Mouse (Mus musculus): ENCODE results near the gene Raet1e.
A peak's percentile ranks its signal among the peaks of the same experiment; 100 is the strongest.
"Not testable (repeated sequence)": the region's sequence is repeated elsewhere in the genome, so short reads cannot be mapped to it uniquely, and the experiment has no call there.

The Raet1e gene

GRCm38 (mm10) chr10:22158310-22158999 is at the start of gene Raet1e, which contains the start of gene H60b:
Gene Raet1e, plus strand, starts transcription at chr10:22158569.
Gene H60b, plus strand, starts transcription at chr10:22158586.
- not testable (repeated sequence) for DNase-seq (ENCODE audit: low spot score)

- DNase-seq (ENCODE audit: low spot score), result no peak
These were observed 17.6 kb upstream of the Raet1e start for GRCm38 (mm10) chr10:22140665-22141280.

GRCm38 (mm10) chr10:22142194-22142593 is 16.2 kb upstream of the Raet1e start:
- not testable (repeated sequence) for DNase-seq (ENCODE audit: low spot score)

- DNase-seq (ENCODE audit: low spot score), result no peak
These were observed 15.4 kb upstream of the Raet1e start for GRCm38 (mm10) chr10:22142926-22143325.

- peak; percentile 37 for DNase-seq (ENCODE audit: low spot score)
These were observed 9.8 kb upstream of the Raet1e start for GRCm38 (mm10) chr10:22148441-22149072.

- no peak for DNase-seq (ENCODE audit: low spot score)
These were observed 9.2 kb upstream of the Raet1e start, which contains the start of gene E030030I06Rik for GRCm38 (mm10) chr10:22149073-22149690. Gene E030030I06Rik, minus strand, starts transcription at chr10:22149270.

GRCm38 (mm10) chr10:22149691-22150465 is 8.5 kb upstream of the Raet1e start:
- no peak for DNase-seq (ENCODE audit: low spot score)

- no peak for DNase-seq (ENCODE audit: low spot score)
These were observed 7.8 kb upstream of the Raet1e start for GRCm38 (mm10) chr10:22150593-22150992.

- not testable (repeated sequence) for DNase-seq (ENCODE audit: low spot score)
These were observed 7.1 kb upstream of the Raet1e start for GRCm38 (mm10) chr10:22151056-22151862.

GRCm38 (mm10) chr10:22151863-22152640 is 6.3 kb upstream of the Raet1e start:
- not testable (repeated sequence) for DNase-seq (ENCODE audit: low spot score)

GRCm38 (mm10) chr10:22153147-22153690 is 5.2 kb upstream of the Raet1e start:
- not testable (repeated sequence) for DNase-seq (ENCODE audit: low spot score)

GRCm38 (mm10) chr10:22154127-22154526 is 4.2 kb upstream of the Raet1e start:
- not testable (repeated sequence) for DNase-seq (ENCODE audit: low spot score)

GRCm38 (mm10) chr10:22154871-22155799 is 3.2 kb upstream of the Raet1e start:
- DNase-seq (ENCODE audit: low spot score), result no peak

- no peak for DNase-seq (ENCODE audit: low spot score)
These were observed 777 bp downstream of the Raet1e start for GRCm38 (mm10) chr10:22159131-22159561.

GRCm38 (mm10) chr10:22159581-22160140 is 1.3 kb downstream of the Raet1e start:
- DNase-seq (ENCODE audit: low spot score), result no peak

- DNase-seq (ENCODE audit: low spot score), result not testable (repeated sequence)
These were observed 4.9 kb downstream of the Raet1e start for GRCm38 (mm10) chr10:22163279-22163678.

GRCm38 (mm10) chr10:22163705-22164583 is 5.6 kb downstream of the Raet1e start:
- not testable (repeated sequence) for DNase-seq (ENCODE audit: low spot score)

All from urinary bladder, postnatal 10 days (tissue).